Mouse (Mus musculus) layer of hippocampus, adult 8-10 months (tissue): ENCODE results near the gene Vkorc1. TPM values are rescaled to one million over a fixed set of nuclear protein-coding genes. Genes with fewer than 3 reads are reported as not detected.
"Not testable (repeated sequence)": the region's sequence is repeated elsewhere in the genome, so short reads cannot be mapped to it uniquely, and the experiment has no call there.

Experiments used
- DNase-seq, 2 experiments: peaks; one replicate each; pipeline ENCODE4 v3.0.0; 2022; ENCODE audit warnings: low spot score in 2 of 2
- total RNA-seq, 4 experiments: library from RNA; stranded (reverse); gene quantifications; 2 replicates each; pipeline ENCODE4 v1.2.4; 2022

The Vkorc1 gene
- total RNA-seq, 4 experiments from 2014 or later, result 23.8 to 36.6 (median 31.8) TPM

DNA sequence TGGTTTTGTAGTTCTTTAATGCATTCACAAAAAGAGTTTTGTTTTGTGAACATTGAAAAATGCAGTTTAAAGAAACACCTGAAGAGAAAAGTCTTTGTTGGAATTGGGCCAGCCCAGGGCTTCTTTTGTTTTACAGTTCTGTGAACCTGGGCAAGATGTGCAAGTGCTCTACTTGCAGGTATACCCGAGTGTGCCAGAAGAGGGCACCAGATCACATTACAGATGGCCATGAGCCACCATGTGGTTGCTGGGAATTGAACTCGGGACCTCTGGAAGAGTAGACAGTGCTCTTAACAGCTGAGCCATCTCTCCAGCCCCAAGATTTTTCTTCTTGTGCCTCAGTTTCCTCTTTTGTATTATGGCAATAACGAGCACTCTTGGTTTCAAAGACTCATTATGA, 22.8 kb upstream of the Vkorc1 start:
- no peak for DNase-seq

DNA sequence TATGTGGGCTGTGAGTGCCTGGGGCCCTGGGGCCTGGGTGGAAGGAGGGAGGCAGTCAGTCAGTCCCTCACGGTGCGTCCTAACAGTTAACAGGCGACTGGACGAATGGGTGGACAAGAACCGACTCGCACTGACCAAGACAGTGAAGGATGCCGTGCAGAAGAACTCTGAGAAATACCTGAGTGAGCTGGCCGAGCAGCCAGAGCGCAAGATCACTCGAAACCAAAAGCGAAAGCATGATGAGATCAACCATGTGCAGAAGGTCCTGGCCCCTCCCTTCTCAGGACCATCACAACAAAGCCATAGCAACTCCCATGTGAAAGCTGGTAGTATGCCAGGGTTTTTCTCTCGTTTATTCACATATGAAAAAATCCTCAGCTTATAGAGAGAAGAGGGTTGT, 19.9 kb upstream of the Vkorc1 start:
- no peak for DNase-seq

DNA sequence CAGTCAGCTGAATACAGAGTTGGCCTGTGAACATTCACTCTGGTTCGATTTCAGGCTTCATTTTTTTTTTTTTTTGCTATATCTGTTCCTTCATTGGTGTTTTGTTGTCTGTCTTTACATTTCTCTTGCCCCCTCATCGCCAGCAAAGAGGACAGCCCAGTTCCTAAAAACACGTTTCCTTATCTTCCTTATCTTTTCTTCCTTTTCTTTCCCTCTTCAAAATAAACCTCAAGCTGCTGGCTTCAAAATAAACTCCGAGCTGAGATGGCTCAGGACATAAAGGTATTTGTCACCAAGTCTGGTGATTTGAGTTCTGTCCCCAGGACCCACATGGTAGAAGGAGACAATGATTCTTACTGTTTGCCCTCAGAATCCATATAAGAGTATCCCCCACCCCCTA, 17.5 kb upstream of the Vkorc1 start:
- no peak for DNase-seq

DNA sequence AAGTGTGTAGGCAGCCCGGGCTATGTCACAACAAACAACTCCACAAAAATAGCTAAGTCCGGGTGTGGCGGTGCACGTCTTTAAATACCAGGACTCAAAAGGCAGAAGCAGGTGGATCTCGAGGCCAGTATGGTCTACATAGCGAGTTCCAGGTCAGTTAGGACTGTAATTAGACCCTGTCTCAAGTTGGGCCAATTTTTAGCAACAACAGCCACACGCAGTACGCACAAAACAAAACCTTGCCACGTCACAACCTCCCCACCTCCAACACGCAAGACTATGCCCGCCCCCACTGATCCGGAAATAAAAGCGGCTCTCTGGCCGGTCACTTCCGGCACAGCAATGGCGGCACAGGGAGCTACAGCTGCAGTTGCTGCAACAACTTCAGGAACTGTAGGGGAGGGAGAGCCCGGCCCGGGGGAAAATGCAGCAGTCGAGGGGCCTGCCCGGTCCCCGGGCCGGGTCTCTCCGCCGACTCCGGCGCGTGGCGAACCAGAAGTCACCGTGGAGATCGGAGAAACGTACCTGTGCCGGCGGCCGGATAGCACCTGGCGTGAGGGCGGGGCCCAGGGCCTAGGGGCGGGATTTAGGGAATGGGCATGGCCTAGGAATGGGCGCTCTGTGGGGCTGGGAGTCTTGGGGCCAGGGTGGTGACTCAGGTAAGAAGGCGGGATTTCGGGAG, 16.9 kb upstream of the Vkorc1 start, which contains the start of gene Kat8:
Gene Kat8 (plus strand): TSS at position 327 of the 682 bp plus-strand sequence.
- DNase-seq, result peak; percentile 82 to 84

DNA sequence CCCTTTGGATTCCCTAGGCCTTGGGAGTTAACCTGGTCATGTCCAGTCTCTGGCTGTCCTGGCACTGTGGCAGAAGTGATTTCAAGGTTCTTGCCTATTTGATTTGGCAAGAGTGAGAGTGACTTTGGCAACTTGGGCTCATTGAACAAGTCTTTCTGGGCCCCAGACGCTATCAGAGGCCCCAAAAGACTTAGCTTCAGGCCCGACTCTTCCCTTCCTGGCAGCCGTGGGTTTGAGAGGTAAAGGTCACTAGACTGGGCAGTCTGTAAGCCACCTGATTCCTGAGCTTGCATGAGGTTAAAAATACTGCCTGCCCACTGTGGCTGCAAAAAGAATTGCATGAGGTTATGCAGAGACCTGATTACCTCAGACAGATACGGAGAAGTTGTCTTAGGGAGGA, 13.2 kb upstream of the Vkorc1 start:
- no peak for DNase-seq

DNA sequence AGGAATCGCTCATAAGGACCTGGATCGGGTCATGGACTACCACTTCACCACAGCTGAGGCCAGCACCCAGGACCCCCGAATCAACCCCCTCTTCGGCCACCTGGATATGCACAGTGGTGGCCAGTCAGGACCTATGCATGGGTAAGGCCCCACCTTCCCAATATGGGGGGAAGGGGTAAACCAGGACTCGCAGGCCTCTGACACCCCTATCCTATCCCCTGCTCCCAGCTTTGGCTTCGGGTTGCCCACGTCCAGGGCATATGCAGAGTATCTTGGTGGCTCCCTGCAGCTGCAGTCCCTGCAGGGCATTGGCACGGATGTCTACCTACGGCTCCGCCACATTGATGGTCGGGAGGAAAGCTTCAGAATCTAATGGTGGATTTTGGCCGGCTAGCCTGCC, 12.5 kb upstream of the Vkorc1 start:
- no peak for DNase-seq

DNA sequence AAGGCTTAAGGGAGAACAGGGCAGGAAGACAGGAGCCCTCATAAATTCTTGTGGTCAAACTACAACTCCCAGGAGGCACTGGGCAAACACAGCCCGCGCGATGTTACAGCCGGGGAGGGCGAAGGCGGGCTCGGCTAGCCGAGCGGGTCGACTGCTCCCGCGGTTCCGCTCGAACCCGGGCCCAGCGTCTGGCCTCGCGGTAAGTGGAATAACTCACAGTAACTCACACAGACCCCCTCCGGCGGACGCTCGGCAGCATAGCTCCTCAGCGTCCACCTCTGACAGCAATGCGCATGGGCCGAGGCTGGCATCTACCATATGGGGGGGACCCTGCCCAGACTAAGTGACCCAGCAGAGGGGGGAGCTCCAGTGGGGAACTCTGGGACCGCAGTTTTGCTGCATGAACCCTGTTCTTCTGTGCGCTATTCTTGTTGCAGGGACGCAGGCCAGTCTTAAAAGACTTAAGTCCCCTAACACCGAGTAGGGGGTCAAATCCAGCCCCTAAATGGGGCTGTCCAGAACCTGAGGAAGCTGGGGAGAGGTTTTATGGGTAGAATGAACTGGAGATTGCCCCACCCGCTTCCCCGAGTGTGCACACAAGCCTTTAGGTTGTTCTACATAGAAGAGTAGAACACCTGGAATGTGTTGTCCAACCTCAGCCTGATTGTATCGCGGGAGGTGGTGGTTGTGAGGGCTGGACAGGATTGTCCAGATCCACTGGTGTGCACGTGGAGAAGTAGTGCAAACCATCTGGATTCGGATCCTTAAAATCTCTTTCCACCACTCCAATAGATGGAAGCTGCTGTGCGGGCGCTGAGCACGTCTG, 8.8 kb upstream of the Vkorc1 start, which contains the start of gene Bckdk:
Gene Bckdk (plus strand): TSS at position 112 of the 826 bp plus-strand sequence.
- peak; percentile 68 to 78 for DNase-seq

DNA sequence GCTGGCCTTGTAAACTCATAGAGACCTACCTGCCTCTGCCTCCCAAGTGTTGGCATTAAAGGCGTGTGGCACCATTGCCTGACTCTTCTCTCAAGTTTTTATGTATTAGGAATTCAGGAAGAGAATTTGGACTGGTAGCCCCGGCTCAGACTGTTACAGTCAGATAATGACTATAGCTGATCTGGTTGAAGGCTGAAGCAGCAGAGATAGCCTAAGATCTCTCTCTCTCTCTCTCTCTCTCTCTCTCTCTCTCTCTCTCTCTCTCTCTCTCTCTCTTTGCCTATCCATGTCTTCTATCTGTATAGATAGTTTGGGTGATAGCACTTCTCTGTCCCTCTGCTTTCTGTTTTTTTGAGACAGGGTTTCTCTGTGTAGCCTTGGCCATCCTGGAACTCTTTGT, 6.4 kb upstream of the Vkorc1 start:
- no peak for DNase-seq

DNA sequence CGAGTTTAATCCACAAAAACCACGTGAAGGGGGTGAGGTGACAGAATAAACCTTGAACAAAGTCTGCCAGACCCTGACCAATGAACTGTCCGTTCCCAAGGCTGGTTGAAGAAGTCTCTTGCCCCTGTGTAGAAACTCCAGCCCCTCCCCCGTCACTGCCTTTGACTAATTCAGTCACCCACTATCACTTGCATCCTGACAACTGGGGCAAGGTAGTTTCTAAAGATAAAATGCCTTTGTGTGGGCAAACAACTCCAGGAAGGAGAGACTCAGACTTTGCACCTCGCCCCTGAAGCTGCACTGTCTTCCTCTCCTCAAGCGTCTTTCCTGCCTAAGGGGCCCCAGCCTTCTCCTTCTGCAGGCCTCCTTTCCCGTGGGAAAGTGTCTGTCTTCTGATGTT, 4.6 kb upstream of the Vkorc1 start:
- no peak for DNase-seq

DNA sequence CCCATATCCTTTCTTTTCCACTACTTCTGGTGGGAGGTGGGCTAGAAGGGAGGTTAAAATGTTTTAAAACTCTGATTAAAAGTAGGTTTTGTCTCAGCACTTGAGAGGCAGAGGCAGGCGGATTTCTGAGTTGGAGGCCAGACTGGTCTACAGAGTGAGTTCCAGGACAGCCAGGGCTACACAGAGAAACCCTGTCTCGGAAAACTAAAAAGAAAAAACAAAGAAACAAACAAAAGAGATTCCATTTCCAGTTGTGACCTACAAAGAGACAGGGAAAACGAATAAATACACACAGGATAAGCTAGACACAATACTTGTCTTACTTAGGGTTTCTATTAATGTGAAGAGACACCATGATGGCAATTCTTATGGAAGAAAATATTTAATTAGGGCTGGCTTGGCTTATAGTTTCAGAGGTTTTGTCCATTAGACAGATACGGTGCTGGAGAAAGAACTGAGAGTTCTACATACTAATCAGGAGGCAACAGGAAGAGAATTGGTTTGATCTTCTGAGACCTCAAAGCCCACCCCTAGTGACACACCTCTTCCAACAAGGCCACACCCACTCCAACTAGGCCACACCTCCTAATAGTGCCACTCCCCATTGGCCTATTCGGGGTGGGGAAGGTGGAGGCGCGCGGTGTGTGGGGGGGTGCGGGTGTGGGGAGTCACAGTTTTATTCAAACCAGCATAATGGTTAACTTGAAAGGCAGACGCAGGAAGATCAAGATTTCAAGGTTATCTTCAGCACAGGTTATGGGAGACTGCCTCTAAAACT, 3.0 kb upstream of the Vkorc1 start:
- no peak for DNase-seq

DNA sequence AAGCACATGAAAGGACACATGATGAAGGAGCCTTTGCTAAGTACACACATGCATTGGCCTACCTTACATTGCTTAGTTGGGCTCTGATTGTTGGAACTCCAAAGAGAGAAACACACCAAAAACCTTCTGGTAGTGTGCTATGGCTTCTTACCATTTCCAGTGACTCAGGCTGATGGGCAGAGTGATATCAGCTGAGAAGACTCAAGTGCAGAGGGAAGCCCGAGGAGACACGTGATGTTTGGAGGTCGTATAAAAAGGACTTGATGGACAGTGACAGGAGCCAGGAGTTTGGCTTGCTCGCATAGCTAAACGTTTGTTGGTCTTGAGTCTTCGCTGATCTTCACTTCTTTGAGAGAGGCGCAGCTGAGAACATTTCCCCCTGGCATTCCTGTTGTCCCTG, 2.1 kb upstream of the Vkorc1 start:
- no peak for DNase-seq

DNA sequence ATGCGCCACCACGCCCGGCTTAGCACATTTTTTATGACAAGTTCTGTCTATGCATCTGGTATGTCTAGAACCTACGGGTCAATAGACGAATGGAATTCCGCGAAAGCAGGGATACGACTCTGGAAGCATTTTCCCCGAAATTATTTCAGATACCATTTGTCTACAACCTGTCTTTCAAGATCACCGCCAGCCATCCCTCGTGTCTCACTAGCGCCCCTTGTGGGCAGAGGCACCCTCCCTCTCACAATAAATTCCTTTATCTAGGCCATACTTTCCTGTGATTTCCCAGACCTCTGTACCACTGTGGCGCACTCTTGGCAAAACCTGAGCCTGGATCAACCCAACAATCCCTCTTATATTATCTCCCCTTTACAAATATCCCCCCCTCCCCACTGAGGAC, 967 bp upstream of the Vkorc1 start:
- DNase-seq, result peak in 1 of 2 experiments; percentile 51

DNA sequence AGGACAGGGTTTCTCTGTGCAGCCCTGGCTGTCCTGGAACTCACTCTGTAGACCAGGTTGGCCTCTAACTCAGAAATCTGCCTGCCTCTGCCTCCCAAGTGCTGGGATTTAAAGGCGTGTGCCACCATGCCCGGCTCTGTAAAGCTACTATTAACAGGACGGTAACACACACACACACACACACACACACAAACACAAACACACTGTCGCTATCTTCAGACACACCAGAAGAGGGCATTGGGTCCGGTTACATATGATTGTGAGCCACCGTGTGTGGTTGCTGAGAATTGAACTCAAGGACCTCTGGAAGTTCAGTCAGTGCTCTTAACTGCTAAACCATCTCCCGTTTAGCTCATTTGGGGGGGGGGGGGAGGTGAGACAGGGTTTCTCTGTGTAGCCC, 474 bp upstream of the Vkorc1 start:
- DNase-seq, result not testable (repeated sequence)

DNA sequence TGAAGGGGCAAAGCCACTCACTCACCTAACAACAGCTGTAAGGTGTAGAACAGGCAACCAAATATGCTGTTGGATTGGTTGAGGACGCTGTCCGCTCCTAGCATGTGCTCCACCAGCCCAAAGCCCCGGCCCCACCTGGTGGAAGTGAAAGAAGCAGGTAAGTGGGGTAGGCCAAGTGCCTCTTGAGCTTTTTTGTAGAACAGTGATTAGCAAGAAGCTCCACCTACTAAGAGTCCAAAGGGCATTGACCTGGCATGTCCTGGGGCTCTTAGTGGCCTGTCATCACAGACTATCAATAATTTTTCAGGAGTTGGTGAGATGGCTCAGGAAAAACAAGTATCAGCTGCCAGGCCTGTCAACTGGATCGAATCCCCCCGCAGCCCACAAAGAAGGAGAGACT, 937 bp downstream of the Vkorc1 start:
- DNase-seq, result no peak

DNA sequence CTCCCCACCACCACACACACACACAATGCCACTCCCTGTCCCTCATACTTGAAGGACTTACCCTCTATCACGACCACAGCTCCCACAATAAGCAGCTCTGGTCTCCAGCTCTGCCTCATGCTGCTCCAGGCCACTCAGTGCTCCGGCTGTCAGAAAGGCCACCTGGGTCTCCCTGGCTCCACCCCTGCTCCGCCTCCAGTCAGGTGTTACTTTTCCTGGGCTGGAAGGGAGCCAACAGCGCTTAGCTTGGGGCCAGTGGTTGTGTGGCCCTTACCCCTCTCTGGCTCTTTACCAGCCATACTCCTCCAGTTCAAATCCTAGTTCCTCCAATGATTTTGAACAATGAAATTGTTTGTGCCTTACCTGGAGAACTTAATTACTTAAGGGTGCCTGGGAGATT, 4.6 kb downstream of the Vkorc1 start, which contains the start of gene Prss53:
Gene Prss53 (minus strand): TSS at position 173 of the 400 bp plus-strand sequence.
- DNase-seq, result no peak

DNA sequence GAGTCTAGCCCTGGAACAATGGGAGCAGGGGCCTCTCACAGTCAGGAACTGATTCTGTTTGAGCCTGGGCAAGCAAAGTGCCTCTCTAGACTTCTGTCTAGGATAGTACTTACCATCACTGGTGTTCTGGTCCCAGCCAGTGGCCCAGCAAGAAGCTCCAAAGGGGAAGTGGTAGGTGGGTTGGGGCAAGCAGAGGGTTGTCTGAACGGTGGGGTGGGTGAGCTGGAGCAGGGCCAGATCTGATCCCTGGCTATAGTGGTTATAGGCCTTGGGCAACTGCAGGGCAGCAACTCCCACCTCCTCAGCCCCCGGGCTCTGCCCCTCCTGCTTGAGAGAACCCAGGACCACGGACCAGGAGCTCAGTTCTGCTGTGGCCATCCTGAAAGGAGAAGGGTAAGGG, 6.6 kb downstream of the Vkorc1 start:
- no peak for DNase-seq

DNA sequence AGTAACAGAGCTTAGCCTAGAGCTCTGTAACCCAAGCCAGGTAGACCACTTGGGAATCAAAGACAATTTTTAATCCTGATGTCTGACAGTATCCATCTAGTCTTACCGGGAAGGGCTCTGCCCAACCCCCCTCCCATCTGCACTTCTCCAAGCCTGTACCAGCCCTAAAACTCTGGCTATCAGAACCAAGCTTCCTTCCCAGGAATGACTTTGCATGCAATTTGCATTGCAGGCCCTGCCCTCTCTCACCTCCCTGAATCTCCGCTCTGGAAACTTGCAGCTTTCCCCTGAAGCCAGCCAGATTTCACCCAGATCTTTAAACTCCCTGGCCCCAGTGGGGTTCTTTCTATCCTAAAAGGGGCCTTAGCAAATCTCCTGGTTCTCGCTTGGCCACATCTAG, 7.6 kb downstream of the Vkorc1 start:
- DNase-seq, result no peak

DNA sequence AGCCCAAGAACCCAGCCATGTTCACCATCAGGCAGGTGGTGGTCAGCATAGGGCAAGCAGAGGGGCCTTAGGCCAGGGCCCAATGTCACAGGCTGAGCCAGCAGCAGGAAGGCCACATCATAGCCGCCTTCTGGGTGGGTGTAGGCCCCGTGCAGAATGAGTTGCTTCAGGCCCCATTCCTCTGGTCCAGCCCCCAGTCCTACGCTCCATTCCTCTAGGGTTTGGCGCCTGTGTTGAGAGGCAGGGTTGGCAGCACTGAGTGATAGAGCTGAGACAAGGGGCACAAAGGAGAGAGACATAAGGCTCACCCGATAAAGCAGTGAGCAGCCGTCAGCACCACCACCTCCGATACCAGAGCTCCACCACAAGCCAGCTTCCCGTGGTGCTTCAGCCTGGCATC, 8.2 kb downstream of the Vkorc1 start:
- no peak for DNase-seq

DNA sequence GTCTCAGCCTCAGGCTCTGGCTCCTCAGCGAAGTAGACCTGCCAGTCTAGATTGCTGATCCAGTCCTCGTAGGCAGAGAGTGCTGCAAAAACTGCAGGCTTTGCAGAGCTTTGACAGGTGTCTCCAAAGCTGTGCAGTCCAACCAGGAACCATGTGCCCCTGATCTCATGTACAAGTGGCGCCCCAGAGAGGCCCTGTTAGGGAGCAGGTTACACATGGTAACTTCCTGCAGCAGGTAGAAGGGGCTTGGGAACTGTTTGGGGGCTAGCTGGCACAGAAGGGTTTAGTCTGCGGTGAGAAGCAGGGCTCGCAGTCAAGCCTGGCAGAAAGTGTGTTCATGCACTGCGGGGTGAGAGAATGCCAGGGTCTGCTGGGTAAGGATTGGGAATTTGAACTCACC, 8.9 kb downstream of the Vkorc1 start:
- DNase-seq, result no peak

DNA sequence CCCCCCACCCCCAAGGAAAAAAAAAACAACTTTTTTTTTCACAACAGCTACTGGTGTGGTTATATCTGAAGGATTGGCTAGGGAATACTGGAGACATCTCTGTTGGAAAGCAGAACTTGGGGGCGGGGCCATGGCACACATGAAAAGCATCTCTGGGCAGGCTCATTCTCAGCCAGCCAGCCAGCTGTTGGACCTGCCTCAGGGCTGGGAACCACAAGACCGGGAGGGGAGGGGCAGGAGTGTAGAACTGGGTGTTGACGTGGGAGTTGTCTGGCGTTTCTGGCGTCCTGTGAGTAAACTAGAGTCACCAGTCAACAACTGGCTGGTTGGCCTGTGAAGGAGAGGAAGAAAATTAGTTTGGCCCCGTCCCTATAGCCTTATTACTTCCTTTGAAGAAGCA, 9.5 kb downstream of the Vkorc1 start:
- peak in 1 of 2 experiments; percentile 50 for DNase-seq

DNA sequence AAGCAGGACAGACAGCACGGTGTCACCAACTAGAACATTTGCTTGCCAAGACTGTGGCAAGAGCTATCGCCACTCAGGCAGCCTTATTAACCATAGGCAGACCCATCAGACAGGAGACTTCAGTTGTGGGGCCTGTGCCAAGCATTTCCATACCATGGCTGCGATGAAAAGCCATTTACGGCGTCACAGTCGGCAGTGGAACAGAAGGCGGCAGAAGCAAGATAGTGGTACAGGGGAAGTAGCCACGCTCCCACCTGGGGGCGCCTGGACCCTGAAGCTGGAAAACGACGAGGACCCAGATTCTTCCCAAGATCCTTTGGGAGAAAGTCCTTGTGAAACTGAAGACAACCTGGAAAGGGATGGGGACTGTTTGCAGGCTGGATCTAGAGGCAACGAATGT, 15.0 kb downstream of the Vkorc1 start:
- no peak for DNase-seq

DNA sequence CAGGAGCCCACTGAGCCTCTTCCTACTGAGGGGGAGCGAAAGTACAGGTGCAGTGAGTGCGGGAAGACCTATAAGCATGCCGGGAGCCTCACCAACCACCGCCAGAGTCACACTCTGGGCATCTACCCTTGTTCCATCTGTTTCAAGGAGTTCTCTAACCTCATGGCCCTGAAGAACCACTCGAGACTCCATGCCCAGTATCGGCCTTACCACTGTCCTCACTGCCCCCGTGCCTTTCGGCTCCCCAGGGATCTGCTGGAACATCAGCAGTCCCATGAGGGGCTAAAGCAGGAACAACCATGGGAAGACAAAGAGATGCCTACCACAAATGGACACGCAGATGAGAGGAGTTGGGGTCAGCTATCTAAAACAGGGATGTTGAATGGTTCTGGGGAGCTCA, 16.1 kb downstream of the Vkorc1 start:
- no peak for DNase-seq
